Mouse (Mus musculus) monocyte, adult 5-6 weeks (primary cell): Measurements from ENCODE around the gene Ttc14. TPM values are rescaled to one million over a fixed set of nuclear protein-coding genes. Genes with fewer than 3 reads are reported as not detected.
A peak's percentile ranks its signal among the peaks of the same experiment; 100 is the strongest.

Experiments
- ATAC-seq: fragments of 153-309, 156-312 bp; replicated peaks from 2 replicates; pipeline ENCODE4 v1.8.0; 2017; ENCODE audit warnings: mild to moderate bottlenecking; ENCODE audit not compliant: low TSS enrichment, insufficient number of reproducible peaks, severe bottlenecking, poor library complexity, low FRiP score
- total RNA-seq: library from RNA; stranded (forward); fragments of 200-1000, 200-491, 200-594 nt; gene quantifications from 3 replicates; pipeline ENCODE4 v1.2.3, GENCODE M21; 2017

The Ttc14 gene
- total RNA-seq: 123 to 199 TPM (median 133 TPM) in 3 replicates

DNA sequence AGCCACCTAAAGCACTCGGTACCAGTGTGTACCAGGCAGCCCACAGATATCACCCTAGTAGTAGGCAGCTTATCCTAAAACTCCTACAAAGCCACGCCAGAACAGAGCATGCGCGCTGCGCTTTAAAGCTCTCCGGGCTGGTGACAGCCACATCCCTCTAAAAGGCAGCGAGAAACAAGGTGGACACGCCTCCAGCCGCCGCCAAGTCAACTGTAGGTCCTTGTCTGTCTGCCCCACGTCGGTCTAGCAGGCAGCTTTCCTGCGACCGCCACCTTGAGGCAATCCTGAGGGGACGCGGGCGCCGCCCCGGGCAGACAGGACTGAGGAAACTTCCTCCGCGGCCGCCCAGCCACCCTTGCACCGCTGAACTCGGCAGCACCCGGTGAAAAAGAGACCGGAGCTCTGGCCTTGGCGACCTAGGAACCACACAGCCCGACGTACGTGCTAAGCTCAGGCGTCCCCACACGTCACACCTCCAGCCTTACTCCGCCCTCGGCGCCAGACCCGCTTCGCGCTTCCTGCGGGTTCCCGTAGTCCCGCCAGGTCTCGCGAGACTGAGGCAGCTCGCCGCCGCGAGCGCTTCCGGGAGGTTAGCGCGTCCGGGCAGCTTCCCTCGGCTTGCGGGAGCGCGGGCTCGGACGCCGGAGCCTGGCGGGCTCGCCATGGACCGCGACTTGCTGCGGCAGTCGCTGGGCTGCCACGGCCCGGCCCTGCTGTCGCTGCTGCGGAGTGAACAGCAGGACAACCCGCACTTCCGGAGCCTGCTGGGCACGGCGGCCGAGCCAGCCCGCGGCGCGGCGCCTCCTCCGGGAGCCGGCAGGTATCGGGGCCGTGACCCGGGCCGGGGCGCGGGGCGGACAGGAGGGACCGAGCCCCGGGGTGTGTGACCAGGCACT, at the start of gene Ttc14:
Ttc14 (plus strand) TSS at position 216 of the 896 bp plus-strand sequence.
- peak; percentile 96 for ATAC-seq

DNA sequence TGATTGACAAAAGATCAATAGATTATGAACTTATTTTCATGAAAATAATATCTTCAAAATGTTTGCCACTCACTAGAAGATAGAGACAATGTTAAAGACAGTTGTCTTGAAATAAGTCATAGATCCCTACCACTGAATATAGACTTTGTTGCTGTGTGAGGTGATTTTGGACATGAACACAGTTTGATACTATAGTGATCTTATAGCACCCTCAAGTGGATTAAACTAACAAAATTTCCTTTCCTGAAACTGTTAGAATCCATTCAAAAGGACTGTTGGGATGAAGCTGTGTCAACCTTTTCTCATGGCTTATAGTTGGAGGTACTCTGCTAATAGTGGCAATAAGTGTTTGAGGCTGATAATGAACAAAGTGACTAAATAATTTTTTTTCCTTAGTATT, 8.7 kb upstream of the Ttc14 start:
- ATAC-seq: no peak

DNA sequence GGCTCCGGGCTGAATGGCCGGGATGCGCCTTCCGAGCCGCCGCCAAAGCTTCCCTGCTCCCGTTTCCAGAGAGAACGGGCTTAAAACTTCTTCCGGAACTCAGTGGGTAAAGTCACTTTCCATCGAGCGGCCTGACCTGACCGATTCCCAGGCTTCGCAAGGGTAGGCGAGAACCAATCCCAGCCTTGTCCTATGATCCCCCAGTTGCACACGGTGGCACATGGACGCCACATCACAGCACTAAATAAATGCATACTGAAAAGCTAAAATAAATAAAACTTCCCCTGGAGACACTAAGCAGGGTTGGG, 835 bp downstream of the Ttc14 start:
- no peak for ATAC-seq

DNA sequence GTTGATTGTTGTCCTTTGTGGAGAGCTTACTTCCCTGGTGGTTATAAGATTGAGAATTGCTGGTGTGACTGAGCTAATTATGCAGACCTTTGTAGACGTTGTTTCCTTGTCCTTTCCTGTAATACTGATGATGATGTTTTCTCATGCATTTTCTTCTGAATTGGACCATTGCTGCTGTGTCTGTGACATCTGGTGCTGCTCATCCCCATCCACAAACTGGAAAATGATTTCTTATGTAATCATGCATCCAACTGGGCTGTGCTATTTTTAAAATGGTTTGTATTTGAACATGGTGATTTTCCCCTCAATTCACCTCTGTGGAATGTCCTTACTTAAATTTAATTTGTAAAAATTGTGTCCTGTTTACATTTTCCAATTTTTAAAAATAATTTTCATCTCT, 7.5 kb downstream of the Ttc14 start:
- ATAC-seq: no peak

DNA sequence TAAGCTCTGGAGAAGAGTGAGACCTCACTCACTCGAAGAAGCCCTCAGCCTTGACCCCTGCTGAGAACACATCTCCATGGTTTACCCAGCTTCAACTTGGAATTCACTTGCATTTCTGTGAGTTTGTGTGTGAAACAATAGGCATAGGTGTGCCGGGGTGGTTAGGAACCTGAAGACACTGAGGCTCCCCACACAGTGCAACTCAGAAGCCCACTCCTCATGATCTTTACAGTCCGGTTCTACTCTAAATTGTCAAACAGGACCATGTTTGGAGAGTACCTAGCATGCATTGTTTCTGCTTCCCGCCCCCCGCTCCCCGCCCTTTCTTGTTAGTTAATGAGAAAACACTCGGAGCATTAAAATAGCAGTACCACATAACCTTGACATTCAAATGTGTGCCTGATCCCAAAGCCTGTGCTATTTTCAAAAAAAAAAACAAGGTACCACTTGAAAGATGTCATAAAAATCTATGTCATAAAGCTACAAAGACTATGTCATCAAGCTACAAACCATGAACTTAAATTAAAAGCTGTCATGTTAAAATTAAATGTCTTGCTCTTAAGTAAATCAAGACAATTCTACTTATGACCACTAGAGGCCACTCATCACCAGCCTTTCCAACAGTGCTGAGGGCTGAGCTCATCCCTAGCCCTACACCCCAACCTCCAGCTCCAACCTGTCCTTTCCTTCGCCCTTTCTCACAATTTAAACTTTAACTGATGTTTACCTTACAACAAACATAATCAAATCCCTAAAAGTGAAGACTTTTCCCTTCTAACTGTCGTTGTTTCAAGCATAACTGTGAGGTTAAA, 24.7 kb downstream of the Ttc14 start:
- ATAC-seq: 0 out of 2 replicates have a peak, but pooled peaks have one; percentile 68

DNA sequence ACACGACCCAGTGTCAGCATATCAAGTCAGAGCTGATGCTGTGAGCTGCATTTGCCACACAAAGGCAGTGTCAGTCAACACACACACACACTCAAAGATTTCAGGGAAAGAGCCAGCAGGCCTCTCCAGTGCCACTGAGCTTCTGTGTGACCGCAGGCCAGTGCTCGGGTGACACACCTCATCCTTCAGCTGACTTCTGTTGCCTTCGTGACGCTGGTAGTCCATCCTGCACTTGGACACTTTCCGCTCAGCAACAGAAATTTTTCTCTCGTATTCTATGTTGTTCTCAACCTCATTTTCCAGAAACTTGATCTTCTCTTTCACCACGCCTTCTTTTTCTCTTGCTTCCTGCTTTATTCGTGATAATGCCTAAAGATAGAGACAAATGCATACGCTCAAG, 32.7 kb downstream of the Ttc14 start:
- ATAC-seq: no peak

DNA sequence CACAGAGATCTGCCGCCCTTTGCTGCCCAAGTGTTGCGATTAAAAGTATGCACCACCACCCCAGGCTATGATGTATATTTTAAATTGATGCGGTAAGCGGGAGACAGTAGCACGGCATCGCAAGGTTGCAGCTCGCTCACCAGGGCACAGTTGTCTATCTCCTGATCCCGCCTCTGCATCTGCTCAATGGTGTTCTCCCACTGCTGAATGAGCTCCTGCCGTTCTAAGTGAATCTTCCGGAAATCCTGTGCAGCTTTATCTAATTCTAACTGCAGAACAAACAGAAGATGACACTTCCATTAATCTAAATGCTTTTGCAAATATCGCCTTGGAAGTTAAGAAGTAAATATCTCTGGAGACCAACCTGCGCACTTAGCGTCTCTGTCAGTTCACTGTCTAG, 36.9 kb downstream of the Ttc14 start:
- no peak for ATAC-seq

DNA sequence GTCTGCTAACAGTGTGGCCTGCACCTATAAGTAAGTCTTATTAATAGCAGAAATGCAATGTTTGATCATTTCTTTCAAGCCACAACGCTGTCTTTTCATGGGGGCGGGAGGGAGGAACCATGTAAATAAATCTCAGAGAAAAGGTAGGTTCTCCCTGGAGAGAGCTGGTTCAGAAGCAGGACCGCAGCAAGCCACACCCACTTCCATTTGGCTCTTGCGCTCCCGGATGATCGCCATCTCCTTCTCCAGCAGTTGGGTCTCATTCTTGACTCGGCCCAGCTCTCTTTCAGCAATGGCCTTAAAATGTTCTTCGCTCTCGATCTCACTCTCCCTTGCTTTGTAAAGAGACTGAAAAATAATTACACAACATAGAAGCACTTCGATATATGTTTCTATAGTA, 39.2 kb downstream of the Ttc14 start:
- no peak for ATAC-seq

DNA sequence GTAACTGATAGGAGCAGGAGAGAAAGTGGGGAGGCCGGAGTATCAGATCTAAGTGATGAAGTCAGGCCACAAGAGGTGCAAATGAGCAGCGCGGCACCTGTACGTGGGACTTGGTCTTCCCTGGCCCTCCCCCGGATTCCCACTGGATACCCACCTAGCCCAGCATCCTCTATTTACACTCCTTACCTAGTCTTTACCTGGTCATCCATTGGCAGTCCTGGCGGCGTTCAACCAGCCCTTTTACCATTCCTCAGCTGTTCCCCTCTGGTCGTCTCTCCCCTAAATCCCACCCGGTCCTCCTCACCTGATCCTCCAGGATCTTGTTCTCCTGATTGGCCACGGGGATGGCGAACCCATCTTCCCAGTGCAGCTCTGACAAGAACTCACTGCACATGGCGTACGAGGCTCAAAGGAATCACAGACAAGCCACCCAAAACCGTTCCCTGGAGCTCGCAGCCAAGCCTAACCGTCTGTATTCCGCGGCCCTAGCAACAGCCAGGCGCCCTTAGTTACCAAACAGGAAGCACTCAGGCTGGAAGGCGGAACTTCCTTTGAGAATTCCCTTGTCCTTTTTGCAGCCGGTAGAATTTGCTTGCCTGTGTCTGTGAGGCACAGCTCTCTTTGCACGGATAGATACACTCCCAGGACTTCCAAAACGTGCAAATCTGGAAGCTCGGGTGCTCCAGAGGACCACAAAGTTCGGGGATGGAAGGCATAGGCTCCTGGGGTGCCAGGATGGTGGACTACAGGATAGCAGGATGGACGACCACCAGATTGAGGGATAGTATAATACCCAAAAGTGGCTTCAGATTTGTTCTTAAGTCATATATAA, 44.4 kb downstream of the Ttc14 start, which contains the start of gene Ccdc39:
Ccdc39 (minus strand) TSS at position 510 of the 832 bp plus-strand sequence.
- peak; percentile 56; the same call in 1 of the 2 replicates for ATAC-seq

DNA sequence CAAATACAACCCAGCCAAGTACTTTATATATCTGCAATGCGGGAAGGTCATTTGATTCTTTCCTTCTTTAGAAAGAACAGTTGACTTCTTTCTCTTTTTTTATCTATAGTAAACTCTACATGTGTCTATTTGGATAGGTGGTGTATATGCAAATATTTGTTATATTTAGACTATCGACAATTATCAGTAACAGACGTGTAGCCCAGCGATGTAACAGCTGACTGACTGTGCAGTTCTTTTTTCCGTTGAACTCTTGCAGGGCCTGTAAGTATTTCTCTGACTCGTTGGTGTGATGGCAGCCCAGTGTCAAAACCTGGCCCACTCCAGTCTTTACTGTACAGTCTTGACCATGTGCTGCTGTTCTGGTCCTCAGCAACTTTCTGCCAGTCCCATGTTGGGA, 47.0 kb downstream of the Ttc14 start:
- ATAC-seq: no peak

DNA sequence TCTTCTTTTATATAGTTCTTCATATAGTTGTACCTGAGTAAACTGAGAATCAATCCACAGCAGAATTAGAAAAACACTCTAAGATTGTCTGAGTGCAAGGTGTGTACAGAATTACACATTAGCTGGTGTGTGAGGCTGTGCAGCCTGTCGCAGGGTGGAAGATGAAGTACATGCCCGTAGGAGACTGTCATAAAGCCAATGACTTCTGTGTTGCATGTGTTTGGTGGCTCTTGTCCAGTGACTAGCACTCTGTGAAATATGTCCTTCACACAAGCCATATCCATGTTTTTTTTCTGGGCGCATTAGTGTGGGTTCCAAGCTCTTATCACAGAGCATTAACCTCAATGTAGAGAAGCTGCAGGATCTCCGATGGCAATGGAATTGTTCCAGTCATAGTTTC, 51.2 kb downstream of the Ttc14 start:
- no peak for ATAC-seq

DNA sequence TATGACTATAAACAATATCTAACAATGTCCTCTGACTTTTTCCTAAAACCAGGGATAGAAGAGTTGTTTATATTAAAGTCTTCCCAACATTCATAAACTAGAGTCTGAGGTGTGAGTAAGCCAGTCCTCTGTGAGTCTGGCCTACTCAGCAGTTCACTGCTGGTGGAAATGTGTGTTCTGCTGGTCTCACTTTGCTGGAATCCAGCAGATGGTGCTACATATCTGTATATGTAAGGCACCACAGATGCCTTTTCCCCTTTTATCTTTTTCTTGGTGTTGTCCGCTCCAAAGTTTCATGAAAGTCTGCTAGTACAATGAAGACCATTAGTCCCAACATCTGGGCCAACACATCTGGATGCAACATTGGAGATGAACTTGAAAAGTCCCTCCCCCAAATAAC, 53.4 kb downstream of the Ttc14 start:
- no peak for ATAC-seq

DNA sequence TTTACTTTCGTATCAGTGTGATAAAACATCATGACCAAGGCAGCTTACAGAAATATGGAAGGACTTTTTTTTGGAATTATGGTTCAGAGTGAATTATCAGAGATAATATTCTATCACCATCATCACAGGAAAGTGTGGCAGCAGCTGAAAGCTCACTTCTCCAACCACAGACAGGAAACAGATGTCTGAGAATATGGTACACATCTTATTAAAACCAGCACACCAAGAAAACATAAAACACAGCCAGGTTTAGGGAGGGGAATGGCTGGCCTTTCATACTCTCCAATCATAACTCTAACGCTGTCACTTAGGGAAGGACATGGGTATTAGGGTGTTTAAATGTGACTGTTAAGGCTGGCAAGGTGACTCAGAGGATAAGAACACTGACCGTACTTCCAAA, 59.3 kb downstream of the Ttc14 start:
- no peak for ATAC-seq

DNA sequence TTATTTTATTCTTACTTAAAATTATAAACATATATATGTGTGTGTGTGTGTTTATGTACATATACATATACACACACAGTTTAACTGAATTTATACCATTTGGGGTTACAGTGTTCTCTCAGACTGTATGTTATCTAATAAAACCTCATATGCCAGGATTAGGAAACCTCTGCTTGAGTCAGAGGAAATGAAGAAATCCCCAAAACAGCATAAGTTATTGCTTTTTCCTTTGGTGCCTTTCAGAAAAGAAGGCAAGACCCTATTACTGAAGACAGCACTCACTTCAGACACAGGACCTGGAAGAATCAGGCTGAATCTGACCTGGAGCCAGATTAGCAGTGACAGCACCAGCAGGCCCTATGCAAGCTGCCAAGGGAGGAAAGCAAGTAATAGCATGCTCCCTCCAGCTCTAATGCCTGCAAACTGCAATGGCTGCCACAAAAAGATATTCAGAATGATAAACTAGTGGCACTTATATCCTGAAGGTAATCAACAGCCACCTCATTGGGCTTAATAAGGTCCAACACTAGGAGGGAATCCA, 64.4 kb downstream of the Ttc14 start:
- no peak for ATAC-seq

Other genes starting within 250 kb of the Ttc14 start
- gene Ccdc39, start 44.5 kb downstream of the Ttc14 start, total RNA-seq: 0.19 to 0.67 TPM (median 0.32 TPM) in 3 replicates
- 248 to 281 TPM (median 254 TPM) in 3 replicates for gene Fxr1, start 220.1 kb downstream of the Ttc14 start, total RNA-seq